Mouse (Mus musculus) lung, postnatal 0 days (tissue): ENCODE results near the gene Klf4. TPM values are rescaled to one million over a fixed set of nuclear protein-coding genes. Genes with fewer than 3 reads are reported as not detected.
A peak's percentile ranks its signal among the peaks of the same experiment; 100 is the strongest.

Source experiments
- ATAC-seq: fragments of 200-750 bp; cut with Nextera tagmentation; 2 replicates; pipeline ENCODE4 v1.8.0; 2017; ENCODE audit warnings: moderate library complexity
- DNase-seq: peaks from one replicate; pipeline ENCODE4 v3.0.0-alpha.2; 2016; ENCODE audit warnings: low spot score
- H3K27ac ChIP-seq: fragments of 300-500 bp; sonication (generic); 2 replicates; pipeline ENCODE4 v1.5.1; 2014; ENCODE audit warnings: antibody characterized with exemption, mild to moderate bottlenecking, low read length, mixed read lengths
- H3K27me3 ChIP-seq: fragments of 300-500 bp; sonication (generic); replicated peaks from 2 replicates; pipeline ENCODE4 v1.6.1; 2014; ENCODE audit warnings: low read length, mixed read lengths; ENCODE audit not compliant: insufficient read depth
- H3K36me3 ChIP-seq: fragments of 300-500 bp; sonication (generic); 2 replicates; pipeline ENCODE4 v1.6.1; 2014; ENCODE audit warnings: low read length, mixed read lengths; ENCODE audit not compliant: insufficient read depth
- H3K4me1 ChIP-seq: fragments of 300-500 bp; sonication (generic); 2 replicates; pipeline ENCODE4 v1.6.1; 2014; ENCODE audit warnings: antibody characterized with exemption, low read depth, low read length, mixed read lengths; ENCODE audit not compliant: insufficient read depth
- H3K4me2 ChIP-seq: fragments of 300-500 bp; sonication (generic); replicated peaks from 2 replicates; pipeline ENCODE4 v1.6.1; 2014; ENCODE audit warnings: low read depth, mild to moderate bottlenecking, low read length, moderate library complexity, mixed read lengths
- H3K4me3 ChIP-seq: fragments of 300-500 bp; sonication (generic); 2 replicates; pipeline ENCODE4 v1.5.1; 2014; ENCODE audit warnings: low read depth, low read length
- H3K9ac ChIP-seq: fragments of 300-500 bp; sonication (generic); replicated peaks from 2 replicates; pipeline ENCODE4 v1.6.1; 2014; ENCODE audit warnings: low read depth, mild to moderate bottlenecking
- H3K9me3 ChIP-seq: fragments of 300-500 bp; sonication (generic); 2 replicates; pipeline ENCODE4 v1.6.1; 2016; ENCODE audit warnings: low read length, mixed read lengths
- CTCF ChIP-seq: IDR thresholded peaks from 2 replicates; pipeline ENCODE4 v1.5.1; 2016; ENCODE audit warnings: antibody characterized with exemption, mild to moderate bottlenecking
- EP300 ChIP-seq: IDR thresholded peaks from 2 replicates; pipeline ENCODE4 v1.6.1; 2016; ENCODE audit warnings: antibody characterized with exemption, mild to moderate bottlenecking, control low read depth
- WGBS: fragments of 180-500 bp; shearing (Covaris S2); extraction: QIAGEN DNeasy Blood & Tissue Kit; methylation state at CpG from one replicate; pipeline ENCODE4 v1.1.7; 2014; 5-methylcytosine and 5-hydroxymethylcytosine counted together
- polyA plus RNA-seq: library from polyadenylated mRNA; unstranded; fragments of >200 nt; fragmentation: Nextera tagmentation; extraction: Ambion mirVana; gene quantifications from 2 replicates; pipeline ENCODE4 v1.2.1, GENCODE M21; 2015

Gene Klf4
- polyA plus RNA-seq, 1 experiment from 2014 or later: 39.1 TPM

- WGBS: 85% methylated on average over 3 of the region's 3 CpGs
- no peak for ATAC-seq
- Histone ChIP-seq H3K4me1 (no peaks in the 10 kb centered on the region), H3K9me3 (no peaks in the 10 kb centered on the region), H3K4me2 (no peak overlapping the region), H3K27ac (no peak overlapping the region), H3K27me3 (no peaks in the 10 kb centered on the region), H3K36me3 (no peaks in the 10 kb centered on the region), H3K4me3 (no peak overlapping the region), H3K9ac (no peak overlapping the region)
- no peak for DNase-seq
- no peak for TF ChIP-seq CTCF
- no peak for TF ChIP-seq EP300
These were observed 39.0 kb downstream of the Klf4 start for GRCm38 (mm10) chr4:55493261-55493660.

- no peak for TF ChIP-seq CTCF
- ATAC-seq: no peak
These were observed 42.9 kb downstream of the Klf4 start for GRCm38 (mm10) chr4:55489328-55489727.

GRCm38 (mm10) chr4:55488604-55489003 lies 43.7 kb downstream of the Klf4 start:
- Histone ChIP-seq H3K9me3 (no peaks in the 10 kb centered on the region), H3K36me3 (no peaks in the 10 kb centered on the region), H3K9ac (no peak overlapping the region), H3K27ac (no peak overlapping the region), H3K4me3 (no peak overlapping the region), H3K4me2 (no peak overlapping the region), H3K4me1 (no peaks in the 10 kb centered on the region), H3K27me3 (no peaks in the 10 kb centered on the region)
- no peak for DNase-seq
- ATAC-seq: no peak
- TF ChIP-seq CTCF: no peak
- no peak for TF ChIP-seq EP300
- 52% methylated on average over 6 of the region's 6 CpGs for WGBS

More at GRCm38 (mm10) chr4:55489328-55489727, 42.9 kb downstream of the Klf4 start:
- H3K9ac ChIP-seq: no peak overlapping the region
- no peak overlapping the region for H3K27ac ChIP-seq
- 62% methylated on average over 3 of the region's 3 CpGs for WGBS
- H3K4me3 ChIP-seq: no peak overlapping the region
- DNase-seq: no peak
- no peaks in the 10 kb centered on the region for H3K4me1 ChIP-seq
- no peaks in the 10 kb centered on the region for H3K36me3 ChIP-seq
- H3K27me3 ChIP-seq: no peaks in the 10 kb centered on the region
- H3K4me2 ChIP-seq: no peak overlapping the region
- no peaks in the 10 kb centered on the region for H3K9me3 ChIP-seq

GRCm38 (mm10) chr4:55480322-55480767 lies 51.9 kb downstream of the Klf4 start:
- H3K9me3 ChIP-seq: no peaks in the 10 kb centered on the region
- H3K9ac ChIP-seq: no peak overlapping the region
- DNase-seq: peak; percentile 64
- TF ChIP-seq CTCF (peak; percentile 97), EP300 (no peak)
- H3K36me3 ChIP-seq: no peaks in the 10 kb centered on the region
- H3K4me2 ChIP-seq: peak overlapping the region; percentile 39
- no peaks in the 10 kb centered on the region for H3K27me3 ChIP-seq
- H3K27ac ChIP-seq: no peak overlapping the region
- no peak overlapping the region for H3K4me3 ChIP-seq
- ATAC-seq: peak; percentile 76
- H3K4me1 ChIP-seq: no peaks in the 10 kb centered on the region; the same call in 1 of the 2 replicates
- 12% methylated on average over 25 of the region's 25 CpGs for WGBS

GRCm38 (mm10) chr4:55478333-55478732 lies 53.9 kb downstream of the Klf4 start:
- no peak overlapping the region for H3K27ac ChIP-seq
- 45% methylated on average over 5 of the region's 5 CpGs for WGBS
- no peak overlapping the region for H3K9ac ChIP-seq
- H3K4me1 ChIP-seq: no peaks in the 10 kb centered on the region; the same call in 1 of the 2 replicates
- TF ChIP-seq CTCF: no peak
- no peak for TF ChIP-seq EP300
- no peaks in the 10 kb centered on the region for H3K36me3 ChIP-seq
- no peak overlapping the region for H3K4me2 ChIP-seq
- no peak; the same call in 1 of the 2 replicates for ATAC-seq
- H3K27me3 ChIP-seq: no peaks in the 10 kb centered on the region
- no peak overlapping the region for H3K4me3 ChIP-seq
- no peaks in the 10 kb centered on the region for H3K9me3 ChIP-seq
- no peak for DNase-seq

- WGBS: 34% methylated on average over 4 of the region's 4 CpGs
- Histone ChIP-seq H3K9me3 (no peaks in the 10 kb centered on the region), H3K4me3 (no peak overlapping the region), H3K4me2 (no peak overlapping the region), H3K27me3 (no peaks in the 10 kb centered on the region), H3K27ac (no peak overlapping the region), H3K9ac (no peak overlapping the region), H3K4me1 (no peaks in the 10 kb centered on the region; the same call in 1 of the 2 replicates), H3K36me3 (no peaks in the 10 kb centered on the region)
- TF ChIP-seq CTCF (peak; percentile 63), EP300 (no peak)
- DNase-seq (peak; percentile 52), ATAC-seq (peak; percentile 41)
These were observed 54.3 kb downstream of the Klf4 start for GRCm38 (mm10) chr4:55477933-55478332.
